Mouse (Mus musculus) cerebellum, adult 11-12 months (tissue): Measurements from ENCODE around the gene Pik3cb.

ENCODE experiments used
- DNase-seq: peaks from one replicate; pipeline ENCODE4 v3.0.0; 2022

Gene Pik3cb

DNA sequence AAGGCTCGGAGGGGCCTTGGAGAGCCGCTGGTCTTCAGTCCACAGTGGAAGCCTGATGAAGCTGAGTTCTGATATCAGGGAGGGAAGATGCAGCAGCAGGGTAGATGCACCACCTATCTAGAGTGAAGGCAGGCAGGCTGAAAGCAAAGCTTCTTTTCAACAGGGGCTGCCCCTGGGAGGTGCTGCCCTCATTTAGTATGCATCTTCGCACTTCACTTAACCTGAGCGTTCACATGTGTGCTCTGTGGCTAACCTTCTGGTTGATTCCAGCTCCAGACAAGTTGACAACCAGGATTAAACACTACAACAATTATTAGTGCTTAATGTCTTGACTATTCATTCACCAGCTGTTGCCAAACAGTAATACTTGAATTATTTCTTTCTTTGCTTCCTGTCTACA, 146.3 kb downstream of the Pik3cb start:
- no peak for DNase-seq

DNA sequence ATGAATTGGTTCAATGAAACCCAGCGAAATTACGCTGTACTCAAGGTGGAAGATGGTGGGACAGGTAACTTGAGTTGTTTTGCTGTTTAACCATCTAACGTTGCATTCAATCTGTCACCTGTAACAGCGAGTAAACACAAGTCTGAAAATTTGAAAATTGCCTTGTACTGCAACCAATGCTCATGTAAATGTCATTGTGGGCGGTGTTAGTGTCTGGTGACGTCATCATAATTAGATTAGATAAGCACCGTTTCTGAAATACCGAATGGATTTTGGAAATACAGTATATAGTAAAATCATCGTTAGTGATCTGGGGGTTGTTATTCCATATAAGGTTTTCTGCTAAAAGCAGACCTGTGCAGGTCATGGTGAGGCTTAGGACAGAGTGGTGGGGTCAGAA, 153.3 kb downstream of the Pik3cb start:
- DNase-seq = no peak
